Mouse (Mus musculus): ENCODE data around the gene Arcn1. TPM values are rescaled to one million over a fixed set of nuclear protein-coding genes. Genes with fewer than 3 reads are reported as not detected.

Arcn1 gene
- total RNA-seq (2023) = 109 and 136 TPM in 2 replicates

DNA sequence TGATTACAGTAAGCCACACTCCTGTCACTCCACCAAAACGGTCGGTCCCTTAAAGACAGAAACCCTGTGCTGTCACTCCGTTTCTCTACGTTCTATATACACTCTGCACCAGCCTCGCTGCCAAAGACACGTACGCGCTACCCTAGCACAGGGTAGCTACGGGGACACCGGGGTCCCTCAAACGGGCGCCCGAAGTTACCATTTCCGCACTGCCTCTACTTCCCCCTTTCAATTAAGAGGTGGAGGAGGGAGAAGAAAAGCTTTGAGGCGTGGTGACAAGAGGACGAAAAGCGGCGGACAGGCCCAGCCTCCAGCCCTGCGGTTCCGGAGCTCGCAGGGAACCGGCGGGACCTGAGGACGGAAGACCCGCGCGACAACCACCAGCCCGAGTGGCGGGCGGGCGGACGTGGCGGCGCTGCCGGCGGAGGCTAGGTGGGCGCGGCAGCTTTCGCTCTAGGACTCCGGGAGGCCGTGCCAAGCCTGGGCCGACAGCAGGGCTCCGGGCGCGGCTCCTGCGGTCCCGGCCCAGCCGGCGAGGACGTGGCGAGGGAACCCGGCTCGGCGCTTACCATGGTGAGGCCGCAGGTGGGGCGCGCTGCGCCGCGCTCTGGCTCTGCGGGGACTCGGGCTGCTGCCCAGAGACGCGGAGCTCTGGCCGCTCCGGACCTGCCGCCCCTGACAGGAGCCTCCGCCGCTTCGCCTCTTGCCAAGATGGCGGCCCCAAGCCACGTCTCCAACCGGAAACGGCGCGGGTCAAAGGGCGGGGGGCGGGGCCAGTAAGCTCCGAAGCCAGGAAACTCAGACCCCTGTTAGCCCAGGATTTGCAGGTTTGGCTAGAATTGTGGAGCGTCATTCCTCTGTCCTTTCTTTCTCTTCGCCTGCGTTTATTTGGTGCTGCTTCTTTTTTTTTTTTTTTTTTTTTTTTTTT is at the start of gene Arcn1, which contains the start of gene Ift46:
Gene Arcn1 (minus strand): TSS at position 745 of the 928 bp plus-strand sequence.
Gene Ift46 (plus strand): TSS at position 808 of the 928 bp plus-strand sequence.

DNA sequence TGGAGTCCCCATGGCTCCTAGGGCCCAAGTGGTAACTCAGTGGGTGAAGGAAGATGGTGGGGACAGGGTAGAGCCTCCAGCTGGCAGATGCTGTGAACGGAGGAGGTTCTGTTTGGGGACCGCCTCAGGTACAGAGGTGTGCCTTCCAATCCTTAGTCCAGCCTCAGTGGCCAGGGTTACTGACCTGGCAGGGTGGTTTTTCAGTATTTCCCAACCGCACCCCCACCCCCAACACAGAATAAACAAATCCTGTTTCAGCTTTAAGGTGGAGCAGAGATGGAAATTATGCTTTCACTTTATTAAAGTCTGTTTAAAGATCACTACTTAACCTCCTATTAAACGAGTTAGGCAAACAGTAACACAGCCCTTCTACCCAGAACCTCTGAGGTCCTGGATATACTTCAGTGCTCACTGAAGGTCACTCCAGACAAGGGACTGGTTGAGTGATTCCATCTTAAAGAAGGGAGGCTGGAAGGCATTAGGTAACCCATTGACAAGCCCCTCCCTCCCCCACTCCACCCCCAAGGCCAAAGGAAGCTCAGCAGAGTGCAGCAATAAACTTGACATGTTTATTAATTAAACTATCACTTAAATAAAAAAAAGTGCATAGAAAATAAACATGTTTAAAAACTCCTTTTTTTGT is 35.3 kb upstream of the Arcn1 start, which contains the start of gene Ttc36:
Gene Ttc36 (minus strand): TSS at position 265 of the 643 bp plus-strand sequence.

DNA sequence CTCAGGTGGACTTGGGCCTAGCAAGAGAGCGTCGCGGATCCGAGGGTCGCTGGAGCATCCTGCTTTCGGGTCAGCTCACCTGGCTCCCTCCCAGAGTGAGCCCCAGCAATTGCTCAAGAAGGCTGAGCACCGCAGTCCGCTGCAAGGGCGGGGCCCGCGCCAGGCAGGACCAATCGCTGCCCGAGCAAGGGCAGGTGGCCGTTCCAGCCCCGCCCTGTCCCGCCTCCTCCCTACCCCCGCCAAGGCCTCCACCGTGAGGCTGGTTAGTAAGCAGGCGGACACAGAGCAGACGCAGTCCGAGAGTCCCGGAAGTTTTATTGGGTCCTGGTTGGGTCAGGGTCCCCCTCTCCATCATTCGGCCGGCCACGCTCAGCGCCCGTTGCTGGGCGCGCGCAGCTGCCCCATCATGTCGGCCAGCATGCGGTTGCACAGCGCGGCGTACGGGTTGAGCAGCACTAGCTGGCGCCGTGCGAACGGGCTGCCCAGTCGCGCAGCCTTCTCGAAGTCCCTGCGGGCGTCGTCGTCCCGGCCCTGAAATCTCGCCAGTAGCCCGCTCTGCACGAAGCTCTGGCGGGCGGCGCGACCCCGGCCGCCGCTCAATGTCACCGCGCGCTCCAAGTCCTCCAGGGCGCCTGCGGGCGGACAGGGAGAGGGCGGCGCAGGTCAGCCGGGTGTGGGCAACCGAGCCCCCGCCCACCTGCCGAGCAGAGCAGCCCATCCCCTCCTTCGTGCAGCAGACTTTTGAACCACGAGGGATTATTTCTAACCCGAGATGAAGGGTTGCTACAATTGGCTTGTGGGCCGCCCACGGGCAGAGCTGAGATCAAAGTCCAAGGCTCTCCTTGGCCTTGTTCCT is 31.7 kb upstream of the Arcn1 start, which contains the start of gene Tmem25:
Gene Tmem25 (minus strand): TSS at position 206 of the 856 bp plus-strand sequence.

GRCm38 (mm10) chr9:44734524-44735494 is 32.8 kb downstream of the Arcn1 start, which contains the start of gene Phldb1:
Phldb1 (minus strand) TSS chr9:44735198.

Other genes starting within 250 kb of the Arcn1 start
- gene Cxcr5, start 206.0 kb downstream of the Arcn1 start, total RNA-seq (2023) = 0.45 TPM in 1 of 2 replicates, not detected in the other
- 155 and 178 TPM in 2 replicates for gene Ddx6, start 163.0 kb downstream of the Arcn1 start, total RNA-seq (2023)
- gene Treh, start 94.6 kb downstream of the Arcn1 start, total RNA-seq (2023) = not detected in 2 replicates
- gene Phldb1, start 32.6 kb downstream of the Arcn1 start, total RNA-seq (2023) = 2.0 and 4.8 TPM in 2 replicates
- 25.6 and 33.3 TPM in 2 replicates for gene Ift46, start 63 bp upstream of the Arcn1 start, total RNA-seq (2023)
- 0.92 and 1.3 TPM in 2 replicates for gene Tmem25, start 31.5 kb upstream of the Arcn1 start, total RNA-seq (2023)
- gene Ttc36, start 35.2 kb upstream of the Arcn1 start, total RNA-seq (2023) = 1.3 TPM in 1 of 2 replicates, not detected in the other
- 42.8 and 47.7 TPM in 2 replicates for gene Kmt2a, start 113.5 kb upstream of the Arcn1 start, total RNA-seq (2023)
- 155 and 185 TPM in 2 replicates for gene Atp5l, start 152.9 kb upstream of the Arcn1 start, total RNA-seq (2023)
- 63.4 and 71.4 TPM in 2 replicates for gene Ube4a, start 197.8 kb upstream of the Arcn1 start, total RNA-seq (2023)
- 0.47 and 0.93 TPM in 2 replicates for gene Cd3g, start 212.6 kb upstream of the Arcn1 start, total RNA-seq (2023)
- 100 and 121 TPM in 2 replicates for gene Cd3d, start 213.9 kb upstream of the Arcn1 start, total RNA-seq (2023)
- not detected in 2 replicates for gene Cd3e, start 241.8 kb upstream of the Arcn1 start, total RNA-seq (2023)

Measured in neutrophil, adult 65 days (primary cell).